Mouse (Mus musculus) c-Kit-positive CD71-positive TER-119-positive erythroid progenitor cells, embryonic 14.5 days (primary cell): ENCODE results near the gene Gstt4.
"Not testable (repeated sequence)": the region's sequence is repeated elsewhere in the genome, so short reads cannot be mapped to it uniquely, and the experiment has no call there.

ENCODE experiments used
- DNase-seq: peaks from one replicate; pipeline ENCODE4 v3.0.0-alpha.2; 2013; ENCODE audit warnings: low spot score

The Gstt4 gene

GRCm38 (mm10) chr10:75822443-75822842 lies at the start of gene Gstt4:
Gstt4 (minus strand) TSS chr10:75822543.
- no peak for DNase-seq

DNA sequence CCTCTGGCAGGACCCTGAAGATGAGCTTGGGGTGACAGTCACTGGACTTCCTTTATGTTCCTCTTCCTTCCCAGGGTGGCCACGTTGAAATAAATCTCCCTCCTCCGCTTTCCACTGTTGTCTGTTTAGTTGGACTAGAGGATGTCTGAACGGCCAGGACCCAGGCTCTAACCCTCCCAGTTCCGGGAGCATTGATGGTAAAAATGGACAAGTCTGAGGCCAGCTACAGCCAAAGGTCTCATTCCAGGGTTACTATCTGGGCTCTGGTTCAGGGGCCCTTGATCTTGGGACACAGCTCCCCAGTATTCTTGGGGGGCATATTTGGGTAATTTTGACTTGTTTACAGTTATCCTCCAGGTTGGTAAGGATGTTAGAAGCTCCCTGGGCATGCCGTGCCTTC lies 39.2 kb upstream of the Gstt4 start:
- no peak for DNase-seq

DNA sequence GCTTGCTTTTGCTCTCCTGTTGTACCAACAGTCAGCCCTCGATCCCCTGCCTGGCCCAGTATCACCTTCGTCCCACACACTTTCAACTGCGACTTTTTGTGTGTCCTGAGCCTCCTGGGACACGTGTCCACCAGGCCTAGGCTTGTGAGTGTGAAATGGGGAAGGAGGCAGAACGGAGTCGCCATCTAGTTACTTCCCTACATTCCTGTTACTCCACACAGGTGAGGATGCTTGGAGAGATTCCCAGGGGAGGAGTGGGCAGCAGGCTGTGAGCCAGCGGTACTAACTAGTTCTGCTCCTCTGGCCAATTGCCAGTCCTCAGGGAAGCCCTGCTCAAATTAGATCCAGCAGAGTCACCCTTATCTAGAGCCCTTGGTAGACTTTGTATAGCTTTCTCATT lies 38.4 kb upstream of the Gstt4 start:
- DNase-seq: no peak

GRCm38 (mm10) chr10:75859786-75860470 lies 37.6 kb upstream of the Gstt4 start, which contains the start of gene Mif:
Mif (minus strand) TSS chr10:75860240.
- peak; percentile 86 for DNase-seq

DNA sequence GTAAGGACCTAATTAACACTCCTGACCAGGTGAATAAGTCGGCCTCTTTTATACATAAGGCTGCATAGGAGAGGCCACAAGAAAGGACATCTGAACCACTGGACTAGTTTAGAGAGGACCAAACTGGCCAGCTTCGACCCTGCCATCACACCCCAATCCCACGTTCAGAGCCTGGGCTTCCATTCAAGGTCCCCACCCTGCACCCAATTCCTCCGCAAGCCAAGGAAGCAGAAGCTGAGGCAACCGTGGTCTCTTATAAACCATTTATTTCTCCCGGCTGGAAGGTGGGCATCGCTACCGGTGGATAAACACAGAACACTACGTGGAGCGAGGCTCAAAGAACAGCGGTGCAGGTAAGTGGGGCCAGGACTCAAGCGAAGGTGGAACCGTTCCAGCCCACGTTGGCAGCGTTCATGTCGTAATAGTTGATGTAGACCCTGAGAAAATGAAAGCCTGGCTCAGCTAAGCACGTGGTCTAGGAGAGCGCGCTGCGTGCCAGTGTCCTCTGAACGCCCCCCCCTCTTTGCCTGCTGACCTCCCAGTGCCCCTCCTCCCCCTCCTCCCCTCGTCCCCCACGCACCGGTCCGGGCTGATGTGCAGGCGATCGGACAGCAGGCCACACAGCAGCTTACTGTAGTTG lies 36.9 kb upstream of the Gstt4 start:
- no peak for DNase-seq

- no peak for DNase-seq
Observed at GRCm38 (mm10) chr10:75857598-75857997, 35.3 kb upstream of the Gstt4 start.

- no peak for DNase-seq
Observed at GRCm38 (mm10) chr10:75856976-75857375, 34.6 kb upstream of the Gstt4 start.

DNA sequence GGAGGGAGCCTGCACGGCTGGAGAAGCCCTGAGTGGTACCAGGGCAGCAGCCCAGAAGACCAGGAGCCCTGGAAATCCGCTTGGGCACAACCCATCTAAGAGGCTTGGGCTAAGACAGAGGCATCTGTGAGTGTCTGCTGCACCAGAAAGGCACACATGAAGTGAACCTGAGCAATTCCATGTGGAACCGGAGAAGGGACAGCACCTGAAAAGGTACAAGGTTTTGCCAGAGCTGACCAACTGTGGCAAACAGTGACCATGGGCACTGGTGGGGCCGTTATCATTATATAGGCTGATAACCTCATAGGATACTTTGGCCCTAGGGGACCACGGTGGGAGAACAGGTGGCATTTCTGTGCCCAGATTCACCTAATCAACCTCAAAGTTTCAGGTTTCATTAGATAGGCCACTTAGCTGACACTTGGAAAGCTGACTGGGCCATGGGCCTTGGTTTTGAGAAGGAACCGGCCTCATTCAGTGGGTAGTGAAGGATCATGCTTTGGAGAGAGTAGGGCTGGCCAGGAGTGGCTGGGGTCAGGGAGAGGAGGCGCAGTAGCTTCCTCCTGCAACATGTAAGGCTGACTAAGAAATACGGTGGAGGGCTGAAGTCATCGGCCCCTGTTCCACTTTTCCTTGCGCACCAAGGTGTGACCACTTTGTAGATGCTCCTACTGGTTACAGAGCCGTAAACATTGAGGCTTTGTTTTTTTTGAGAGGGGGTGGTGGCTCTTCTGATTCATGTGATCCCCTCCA lies 34.0 kb upstream of the Gstt4 start:
- no peak for DNase-seq

GRCm38 (mm10) chr10:75855416-75855981 lies 33.2 kb upstream of the Gstt4 start:
- DNase-seq: no peak

- no peak for DNase-seq
Observed at GRCm38 (mm10) chr10:75854791-75855190, 32.4 kb upstream of the Gstt4 start.

DNA sequence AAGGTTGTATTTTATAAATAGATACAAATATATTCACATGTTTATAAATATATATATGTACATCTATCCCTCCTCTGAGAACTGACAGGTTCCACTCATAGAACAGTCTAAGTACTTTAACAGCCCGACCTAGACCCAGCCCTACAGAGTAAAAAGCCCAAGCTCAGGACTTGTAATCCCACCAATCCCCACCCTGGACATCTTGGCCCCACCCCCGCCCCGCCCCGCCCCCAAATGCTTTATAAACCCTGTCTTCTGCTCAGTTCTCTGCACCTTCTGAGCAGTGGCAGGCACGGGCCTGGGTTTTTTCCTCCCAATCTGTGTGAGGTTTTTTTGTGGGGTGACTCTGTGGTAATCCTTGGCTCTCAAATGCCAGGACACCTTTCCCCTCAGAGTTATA lies 31.8 kb upstream of the Gstt4 start:
- no peak for DNase-seq

GRCm38 (mm10) chr10:75853452-75853851 lies 31.1 kb upstream of the Gstt4 start:
- peak; percentile 88 for DNase-seq

DNA sequence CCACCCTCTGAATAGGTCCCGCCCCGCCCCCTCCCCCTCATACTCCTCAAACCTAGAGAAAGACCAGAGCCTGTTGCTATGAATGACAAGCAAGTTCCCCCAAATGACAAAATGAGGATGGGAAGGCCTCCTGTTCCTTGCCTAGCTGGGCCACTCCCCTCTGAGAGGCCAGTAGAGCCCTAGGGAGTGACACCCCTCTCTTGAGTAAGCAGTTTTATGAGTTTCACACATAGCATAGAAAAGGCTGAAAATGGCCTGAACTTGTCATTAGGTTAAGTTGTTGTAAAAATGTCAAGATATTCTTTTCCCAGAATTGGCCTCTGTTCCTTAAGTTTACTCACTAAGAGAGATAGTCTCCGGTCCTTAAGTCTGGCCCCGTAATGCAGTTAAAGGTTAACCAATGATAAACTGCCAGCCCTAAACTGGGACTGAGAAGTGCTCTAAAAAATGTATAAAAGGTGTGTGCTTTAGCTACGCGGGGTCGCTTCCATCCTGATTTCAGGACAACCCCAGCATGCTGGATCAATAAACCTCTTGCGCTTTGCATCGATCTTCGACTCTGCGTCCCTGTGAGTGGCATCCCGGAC lies 30.3 kb upstream of the Gstt4 start:
- no peak for DNase-seq

DNA sequence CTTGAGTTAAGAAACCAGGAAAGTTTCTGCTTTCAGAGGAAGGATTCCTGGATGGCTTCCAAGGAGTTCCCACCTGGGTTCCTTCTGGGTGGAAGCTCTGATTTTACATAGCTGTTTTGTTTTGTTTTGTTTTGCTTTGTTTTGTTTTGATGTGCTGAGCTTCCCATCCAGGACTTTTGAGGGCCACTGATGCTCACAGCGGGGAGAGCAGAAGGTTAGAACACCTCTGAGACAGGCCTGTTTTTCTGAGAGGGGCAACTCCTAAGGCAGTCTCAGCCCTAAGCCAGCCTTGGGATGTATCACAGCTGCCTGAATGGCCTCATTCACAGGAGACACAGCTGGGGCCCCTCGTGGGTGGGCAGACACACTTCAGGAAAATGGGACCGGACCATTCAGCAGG lies 29.3 kb upstream of the Gstt4 start:
- DNase-seq: no peak

GRCm38 (mm10) chr10:75851076-75851475 lies 28.7 kb upstream of the Gstt4 start:
- DNase-seq: no peak

GRCm38 (mm10) chr10:75848382-75848781 lies 26.0 kb upstream of the Gstt4 start:
- DNase-seq: no peak

GRCm38 (mm10) chr10:75845306-75845930 lies 23.1 kb upstream of the Gstt4 start:
- peak; percentile 73 for DNase-seq

DNA sequence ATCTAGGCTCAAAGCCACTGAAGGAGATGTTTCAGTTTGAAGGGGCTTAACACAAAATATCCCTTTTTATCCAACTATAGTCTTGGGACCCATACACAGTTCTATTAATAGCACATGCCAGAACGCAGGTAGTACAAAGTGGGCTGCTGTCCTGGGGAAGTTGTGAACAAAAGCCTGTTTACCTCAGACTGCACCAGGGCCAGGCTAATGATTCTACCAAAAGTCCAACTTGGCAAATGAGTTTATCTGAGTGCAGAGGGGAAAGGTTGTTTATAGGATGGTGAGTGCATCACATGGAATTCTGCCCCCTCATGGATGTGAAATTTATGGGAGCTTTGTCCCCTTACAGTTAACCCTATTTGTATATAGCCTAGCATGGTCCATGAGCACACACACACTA lies 22.5 kb upstream of the Gstt4 start:
- no peak for DNase-seq

- not testable (repeated sequence) for DNase-seq
Observed at GRCm38 (mm10) chr10:75843898-75844297, 21.6 kb upstream of the Gstt4 start.

DNA sequence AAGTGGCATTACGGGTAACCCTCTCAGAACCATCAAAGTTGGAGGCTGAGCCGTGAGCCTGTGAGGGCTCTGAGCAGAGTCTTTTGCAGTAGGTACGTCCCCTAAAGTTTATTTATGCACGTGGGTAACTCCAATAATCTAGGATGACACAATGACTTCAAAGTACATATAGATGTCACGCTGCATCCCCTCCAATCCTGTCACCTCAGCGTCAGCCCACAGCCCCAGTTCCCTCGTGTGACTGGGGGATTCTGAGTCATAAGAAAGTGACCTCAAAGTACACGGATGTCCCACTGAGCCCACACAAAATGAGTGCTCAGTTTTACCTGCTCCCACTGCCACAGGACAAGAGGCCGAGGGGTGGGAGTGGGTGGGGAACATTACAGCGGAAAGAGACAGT lies 16.7 kb upstream of the Gstt4 start:
- DNase-seq: no peak

- DNase-seq: peak; percentile 91
Observed at GRCm38 (mm10) chr10:75837248-75837759, 15.0 kb upstream of the Gstt4 start, which contains the start of gene Gstt2. Gstt2 (minus strand) TSS chr10:75837424.
